Mouse (Mus musculus) cerebellum, adult 2 months (tissue): ENCODE measurements around the gene Arf5. TPM values are rescaled to one million over a fixed set of nuclear protein-coding genes. Genes with fewer than 3 reads are reported as not detected.

Experiments
- DNase-seq, 2 experiments: peaks; one replicate each; pipeline ENCODE4 v3.0.0; 2021
- H3K27ac ChIP-seq: fragments of 200-500 bp; 2 replicates; pipeline ENCODE4 v1.5.1; 2012; ENCODE audit warnings: low read length, control low read depth, inconsistent platforms; ENCODE audit not compliant: insufficient read depth
- H3K27me3 ChIP-seq: fragments of 200-500 bp; 2 replicates; pipeline ENCODE4 v1.6.1; 2012; ENCODE audit warnings: inconsistent platforms, mild to moderate bottlenecking, low read length, moderate library complexity; ENCODE audit not compliant: control insufficient read depth, insufficient read depth
- H3K4me1 ChIP-seq: fragments of 200-500 bp; 2 replicates; pipeline ENCODE4 v1.6.1; 2011; ENCODE audit warnings: low read length; ENCODE audit not compliant: control insufficient read depth, insufficient read depth
- H3K4me3 ChIP-seq: fragments of 200-500 bp; replicated peaks from 2 replicates; pipeline ENCODE3; 2011; ENCODE audit warnings: mild to moderate bottlenecking, low read depth, low read length, control low read depth; ENCODE audit not compliant: insufficient read depth
- CTCF ChIP-seq: fragments of 200-500 bp; IDR thresholded peaks from 2 replicates; pipeline ENCODE4 v1.5.1; 2011; ENCODE audit warnings: low read depth, mild to moderate bottlenecking, control low read depth, low read length, moderate library complexity, borderline replicate concordance; ENCODE audit not compliant: insufficient read depth
- POLR2A ChIP-seq: fragments of 200-500 bp; IDR thresholded peaks from 2 replicates; pipeline ENCODE4 v1.6.1; 2011; ENCODE audit warnings: low read length, control low read depth, borderline replicate concordance; ENCODE audit not compliant: insufficient read depth
- WGBS: fragments of 180-500 bp; shearing (Covaris S2); methylation state at CpG from one replicate; pipeline ENCODE4 v1.1.7; 2018; 5-methylcytosine and 5-hydroxymethylcytosine counted together
- polyA plus RNA-seq: library from polyadenylated mRNA; depleted of rRNA; stranded (reverse); fragments of >200 nt; gene quantifications from 2 replicates; pipeline ENCODE4 v1.2.3, GENCODE M21; 2012

The Arf5 gene
- polyA plus RNA-seq, 1 experiment, result 372 TPM

- 97% methylated on average over 4 of the region's 4 CpGs for WGBS
- no peak for TF ChIP-seq CTCF
- TF ChIP-seq POLR2A, result no peak
- DNase-seq, result no peak
- Histone ChIP-seq H3K27ac (no peak overlapping the region), H3K27me3 (no peaks in the 10 kb centered on the region; the same call in 1 of the 2 replicates), H3K4me3 (no peak overlapping the region), H3K4me1 (no peaks in the 10 kb centered on the region)
Observed at GRCm38 (mm10) chr6:28399791-28400190, 23.6 kb upstream of the Arf5 start.

GRCm38 (mm10) chr6:28410053-28410452, 13.3 kb upstream of the Arf5 start:
- no peak for TF ChIP-seq POLR2A
- TF ChIP-seq CTCF, result no peak
- 87% methylated on average over 9 of the region's 9 CpGs for WGBS
- no peak for DNase-seq
- Histone ChIP-seq H3K27me3 (no peaks in the 10 kb centered on the region), H3K27ac (no peak overlapping the region), H3K4me1 (no peaks in the 10 kb centered on the region), H3K4me3 (no peak overlapping the region)

- Histone ChIP-seq H3K4me1 (no peaks in the 10 kb centered on the region), H3K27ac (no peak overlapping the region), H3K27me3 (no peaks in the 10 kb centered on the region), H3K4me3 (no peak overlapping the region)
- DNase-seq, result no peak
- TF ChIP-seq CTCF, result no peak
- no peak for TF ChIP-seq POLR2A
- WGBS, result 74% methylated on average over 2 of the region's 2 CpGs
Observed at GRCm38 (mm10) chr6:28411236-28411635, 12.1 kb upstream of the Arf5 start.

- 47% methylated on average over 4 of the region's 4 CpGs for WGBS
- H3K27me3 ChIP-seq, result no peaks in the 10 kb centered on the region
- no peak overlapping the region for H3K4me3 ChIP-seq
- no peak for DNase-seq
- TF ChIP-seq CTCF, result no peak
- TF ChIP-seq POLR2A, result no peak
- H3K4me1 ChIP-seq, result peaks cover 18% of the 10 kb centered on the region
- H3K27ac ChIP-seq, result no peak overlapping the region
Observed at GRCm38 (mm10) chr6:28416981-28417380, 6.4 kb upstream of the Arf5 start.

GRCm38 (mm10) chr6:28418449-28418848, 4.9 kb upstream of the Arf5 start:
- DNase-seq, result peak; percentile 88 to 93
- peaks cover 18% of the 10 kb centered on the region for H3K4me1 ChIP-seq
- no peak for TF ChIP-seq POLR2A
- no peak for TF ChIP-seq CTCF
- peak overlapping the region; percentile 60 for H3K27ac ChIP-seq
- H3K27me3 ChIP-seq, result no peaks in the 10 kb centered on the region
- 3% methylated on average over 14 of the region's 14 CpGs for WGBS
- peak overlapping the region; percentile 13 for H3K4me3 ChIP-seq

- DNase-seq, result peak; percentile 17 to 28
- Histone ChIP-seq H3K27ac (no peak overlapping the region), H3K4me1 (peaks cover 19% of the 10 kb centered on the region), H3K27me3 (no peaks in the 10 kb centered on the region), H3K4me3 (peak overlapping the region; percentile 13)
- 7% methylated on average over 2 of the region's 2 CpGs for WGBS
- no peak for TF ChIP-seq POLR2A
- no peak for TF ChIP-seq CTCF
Observed at GRCm38 (mm10) chr6:28419673-28420072, 3.7 kb upstream of the Arf5 start.

- DNase-seq, result peak in 1 of 2 experiments; percentile 27
- peaks cover 23% of the 10 kb centered on the region for H3K4me1 ChIP-seq
- no peaks in the 10 kb centered on the region for H3K27me3 ChIP-seq
- no peak overlapping the region for H3K27ac ChIP-seq
- peak overlapping the region; percentile 78 for H3K4me3 ChIP-seq
- TF ChIP-seq POLR2A, result no peak
- no peak for TF ChIP-seq CTCF
- WGBS, result 71% methylated on average over 17 of the region's 17 CpGs
Observed at GRCm38 (mm10) chr6:28420361-28420760, 3.0 kb upstream of the Arf5 start.

GRCm38 (mm10) chr6:28420865-28421264, 2.5 kb upstream of the Arf5 start:
- no peak overlapping the region for H3K27ac ChIP-seq
- peaks cover 27% of the 10 kb centered on the region for H3K4me1 ChIP-seq
- peak overlapping the region; percentile 78 for H3K4me3 ChIP-seq
- TF ChIP-seq POLR2A (no peak), CTCF (no peak)
- DNase-seq, result peak in 1 of 2 experiments; percentile 21
- H3K27me3 ChIP-seq, result no peaks in the 10 kb centered on the region
- WGBS, result 15% methylated on average over 13 of the region's 13 CpGs

GRCm38 (mm10) chr6:28421469-28422000, 1.8 kb upstream of the Arf5 start:
- peak; percentile 74 for TF ChIP-seq CTCF
- TF ChIP-seq POLR2A, result peak; percentile 67; the same call in 1 of the 2 replicates
- WGBS, result 1% methylated on average over 27 of the region's 27 CpGs
- DNase-seq, result peak; percentile 93
- Histone ChIP-seq H3K27me3 (no peaks in the 10 kb centered on the region), H3K4me3 (peak overlapping the region; percentile 78), H3K27ac (peak overlapping the region; percentile 36), H3K4me1 (peaks cover 30% of the 10 kb centered on the region)
